Mouse (Mus musculus) intestine, embryonic 15.5 days (tissue): Measurements from ENCODE around the gene 4930503B20Rik. TPM values are rescaled to one million over a fixed set of nuclear protein-coding genes. Genes with fewer than 3 reads are reported as not detected.

Source experiments
- polyA plus RNA-seq: library from polyadenylated mRNA; unstranded; fragments of >200 nt; fragmentation: Nextera tagmentation; extraction: Ambion mirVana; gene quantifications from 2 replicates; pipeline ENCODE4 v1.2.1, GENCODE M21; 2015

4930503B20Rik gene
- polyA plus RNA-seq, 1 experiment from 2014 or later = not detected

Other genes starting within 250 kb of the 4930503B20Rik start
- 38.6 and 41.5 TPM in 2 replicates for gene Ssx2ip, start 246.7 kb downstream of the 4930503B20Rik start, polyA plus RNA-seq
- gene Ctbs, start 201.5 kb downstream of the 4930503B20Rik start, polyA plus RNA-seq = 10.1 and 11.3 TPM in 2 replicates
- gene Spata1, start 151.6 kb downstream of the 4930503B20Rik start, polyA plus RNA-seq = 2.8 and 2.9 TPM in 2 replicates
- 999 and 1,061 TPM in 2 replicates for gene Gng5, start 151.5 kb downstream of the 4930503B20Rik start, polyA plus RNA-seq
- gene Rpf1, start 129.9 kb downstream of the 4930503B20Rik start, polyA plus RNA-seq = 48.8 and 56.3 TPM in 2 replicates
- 0.70 and 3.1 TPM in 2 replicates for gene Uox, start 80.9 kb downstream of the 4930503B20Rik start, polyA plus RNA-seq
- 0.08 TPM in 1 of 2 replicates, not detected in the other for gene Dnase2b, start 35.7 kb downstream of the 4930503B20Rik start, polyA plus RNA-seq
- gene Samd13, start 34.3 kb upstream of the 4930503B20Rik start, polyA plus RNA-seq = 0.53 and 0.59 TPM in 2 replicates
- gene Prkacb, start 161.7 kb upstream of the 4930503B20Rik start, polyA plus RNA-seq = 43.1 and 50.0 TPM in 2 replicates
- gene Ttll7, start 201.1 kb upstream of the 4930503B20Rik start, polyA plus RNA-seq = 1.5 and 1.6 TPM in 2 replicates